Mouse (Mus musculus) kidney, embryonic 14.5 days (tissue): ENCODE data around the gene Cdc14a. TPM values are rescaled to one million over a fixed set of nuclear protein-coding genes. Genes with fewer than 3 reads are reported as not detected.

ENCODE experiments used
- polyA plus RNA-seq: library from polyadenylated mRNA; unstranded; fragments of >200 nt; fragmentation: Nextera tagmentation; extraction: Ambion mirVana; gene quantifications from 2 replicates; pipeline ENCODE4 v1.2.1, GENCODE M21; 2014

Gene Cdc14a
- polyA plus RNA-seq, 1 experiment from 2014 or later = 17.9 TPM

Other genes starting within 250 kb of the Cdc14a start
- gene Gpr88, start 170.5 kb downstream of the Cdc14a start, polyA plus RNA-seq = 0.65 and 1.2 TPM in 2 replicates
- gene Rtca, start 84.2 kb upstream of the Cdc14a start, polyA plus RNA-seq = 92.2 and 95.6 TPM in 2 replicates
- gene Dbt, start 89.0 kb upstream of the Cdc14a start, polyA plus RNA-seq = 14.2 and 17.6 TPM in 2 replicates
- 0.45 and 0.61 TPM in 2 replicates for gene Lrrc39, start 138.9 kb upstream of the Cdc14a start, polyA plus RNA-seq
- gene Sass6, start 170.9 kb upstream of the Cdc14a start, polyA plus RNA-seq = 19.3 and 30.8 TPM in 2 replicates
- 28.7 and 32.1 TPM in 2 replicates for gene Trmt13, start 190.6 kb upstream of the Cdc14a start, polyA plus RNA-seq
- gene Mfsd14a, start 238.6 kb upstream of the Cdc14a start, polyA plus RNA-seq = 65.6 and 106 TPM in 2 replicates